In genomic region chr4:97947484-97947883, GRCm38 (mm10) we compare ENCODE assay signal across 20 mouse cellular contexts.
DNase-seq lines count a peak whose midpoint lies in the region; ATAC-seq and TF ChIP-seq lines count a peak whose summit lies in the region.
"Had no signal": no experiment of that assay in that cellular context is flagged by ENCODE, and none has a peak within 500 bp of the region (broad histone marks: within the 10 kb centered on the region; RNA-seq: fewer than 3 reads in every experiment).

No protein-coding gene starts in this region.

- H3K4me2 ChIP-seq in midbrain, embryonic 16.5 days (ENCODE audit: low read length), result no peak overlapping the region
- no peak overlapping the region for H3K4me2 ChIP-seq in forebrain, embryonic 13.5 days
- no peak overlapping the region for H3K4me2 ChIP-seq in hindbrain, embryonic 13.5 days
- H3K4me2 ChIP-seq in midbrain, embryonic 14.5 days (ENCODE audit: low read length), result no peak overlapping the region
- H3K4me2 ChIP-seq: heart, embryonic 13.5 days; limb, embryonic 15.5 days had no signal

- H3K27ac ChIP-seq in midbrain, embryonic 10.5 days (replicated peaks), result peak overlapping the region; percentile 63
- no peak overlapping the region for H3K27ac ChIP-seq in midbrain, embryonic 16.5 days (ENCODE audit: low read length)
- peak overlapping the region; percentile 59 for H3K27ac ChIP-seq in forebrain, embryonic 13.5 days
- H3K27ac ChIP-seq in hindbrain, embryonic 13.5 days, result peak overlapping the region; percentile 77
- H3K27ac ChIP-seq in midbrain, embryonic 14.5 days (replicated peaks; ENCODE audit: low read depth, low read length), result peak overlapping the region; percentile 43
- no peak overlapping the region for H3K27ac ChIP-seq in gastrocnemius, adult 2 months
- H3K27ac ChIP-seq: heart, embryonic 13.5 days; limb, embryonic 15.5 days had no signal

- H3K9me3 ChIP-seq in midbrain, embryonic 10.5 days (replicated peaks), result no peaks in the 10 kb centered on the region
- no peaks in the 10 kb centered on the region for H3K9me3 ChIP-seq in midbrain, embryonic 16.5 days (replicated peaks; ENCODE audit: control insufficient read depth, low read length, poor library complexity, severe bottlenecking)
- H3K9me3 ChIP-seq in forebrain, embryonic 13.5 days (replicated peaks), result no peaks in the 10 kb centered on the region
- no peaks in the 10 kb centered on the region for H3K9me3 ChIP-seq in hindbrain, embryonic 13.5 days
- H3K9me3 ChIP-seq in midbrain, embryonic 14.5 days (ENCODE audit: control insufficient read depth, low read length), result no peaks in the 10 kb centered on the region
- H3K9me3 ChIP-seq: heart, embryonic 13.5 days; limb, embryonic 15.5 days; megakaryocyte, embryonic 14.5 days had no signal

- H3K9ac ChIP-seq in midbrain, embryonic 16.5 days (ENCODE audit: low read depth, low read length), result no peak overlapping the region
- no peak overlapping the region for H3K9ac ChIP-seq in forebrain, embryonic 13.5 days
- no peak overlapping the region for H3K9ac ChIP-seq in hindbrain, embryonic 13.5 days
- no peak overlapping the region for H3K9ac ChIP-seq in midbrain, embryonic 14.5 days (replicated peaks; ENCODE audit: low read length)
- H3K9ac ChIP-seq: heart, embryonic 13.5 days; limb, embryonic 15.5 days had no signal

- H3K36me3 ChIP-seq in midbrain, embryonic 10.5 days, result no peaks in the 10 kb centered on the region
- H3K36me3 ChIP-seq in midbrain, embryonic 16.5 days (ENCODE audit: control insufficient read depth, insufficient read depth, low read length), result no peaks in the 10 kb centered on the region
- peaks cover 7% of the 10 kb centered on the region; the same call in 1 of the 2 replicates for H3K36me3 ChIP-seq in forebrain, embryonic 13.5 days (ENCODE audit: poor library complexity, severe bottlenecking)
- no peaks in the 10 kb centered on the region for H3K36me3 ChIP-seq in hindbrain, embryonic 13.5 days
- H3K36me3 ChIP-seq in midbrain, embryonic 14.5 days (ENCODE audit: control insufficient read depth, insufficient read depth, low read length), result no peaks in the 10 kb centered on the region
- H3K36me3 ChIP-seq: limb, embryonic 15.5 days had no signal

- no peaks in the 10 kb centered on the region for H3K27me3 ChIP-seq in midbrain, embryonic 10.5 days (ENCODE audit: low read depth, poor library complexity, severe bottlenecking)
- no peaks in the 10 kb centered on the region for H3K27me3 ChIP-seq in midbrain, embryonic 16.5 days (ENCODE audit: control insufficient read depth, insufficient read depth, low read depth, low read length)
- H3K27me3 ChIP-seq in forebrain, embryonic 13.5 days, result no peaks in the 10 kb centered on the region
- no peaks in the 10 kb centered on the region for H3K27me3 ChIP-seq in hindbrain, embryonic 13.5 days
- H3K27me3 ChIP-seq in midbrain, embryonic 14.5 days (ENCODE audit: control insufficient read depth, insufficient read depth, low read length), result no peaks in the 10 kb centered on the region
- H3K27me3 ChIP-seq: CH12.LX; heart, embryonic 13.5 days; limb, embryonic 15.5 days had no signal

- 67% methylated on average over 5 of the region's 5 CpGs for WGBS in midbrain, embryonic 10.5 days
- WGBS in midbrain, embryonic 16.5 days, result 65% methylated on average over 5 of the region's 5 CpGs
- WGBS in forebrain, embryonic 13.5 days, result 32% methylated on average over 5 of the region's 5 CpGs
- WGBS in hindbrain, embryonic 13.5 days, result 52% methylated on average over 5 of the region's 5 CpGs
- 61% methylated on average over 5 of the region's 5 CpGs for WGBS in midbrain, embryonic 14.5 days

- ATAC-seq in midbrain, embryonic 16.5 days, result no peak
- 0 out of 2 replicates have a peak, but pooled peaks have one; percentile 28 for ATAC-seq in forebrain, embryonic 13.5 days
- ATAC-seq in hindbrain, embryonic 13.5 days (ENCODE audit: low FRiP score), result peak; percentile 44; the same call in 1 of the 2 replicates
- ATAC-seq in midbrain, embryonic 14.5 days (ENCODE audit: low FRiP score, low TSS enrichment), result no peak
- ATAC-seq: intestine, embryonic 16.5 days; lung, postnatal 0 days had no signal

- TF ChIP-seq CTCF in gastrocnemius, adult 2 months (IDR thresholded peaks at IDR 0.05), result no peak

- intact Hi-C loops in gastrocnemius, adult 2 months (cut with DNase I), result no loop called here

- no peak for DNase-seq in midbrain, embryonic 10.5 days (ENCODE audit: low spot score)
- DNase-seq in midbrain, embryonic 14.5 days, result no peak
- no peak for DNase-seq in heart, postnatal 4 days
- DNase-seq in gastrocnemius, adult 2 months, result no peak
- no peak for DNase-seq in left cerebral cortex, adult 8-10 months (ENCODE audit: low spot score in 2 of 2)
- DNase-seq: adrenal gland, postnatal 25 days; cerebellum, adult 18-20 months; cerebellum, postnatal 25 days; gastrocnemius, postnatal 10 days; heart, adult 18-20 months; thymus, postnatal 25 days had no signal

- no peak overlapping the region for H3K4me3 ChIP-seq in midbrain, embryonic 10.5 days
- no peak overlapping the region for H3K4me3 ChIP-seq in midbrain, embryonic 16.5 days (ENCODE audit: low read depth, low read length)
- H3K4me3 ChIP-seq in forebrain, embryonic 13.5 days, result no peak overlapping the region
- H3K4me3 ChIP-seq in hindbrain, embryonic 13.5 days, result no peak overlapping the region
- H3K4me3 ChIP-seq in midbrain, embryonic 14.5 days (replicated peaks; ENCODE audit: low read depth, low read length), result no peak overlapping the region
- no peak overlapping the region for H3K4me3 ChIP-seq in gastrocnemius, adult 2 months
- H3K4me3 ChIP-seq: heart, embryonic 13.5 days; limb, embryonic 15.5 days; megakaryocyte, embryonic 14.5 days had no signal

- peaks cover 24% of the 10 kb centered on the region for H3K4me1 ChIP-seq in midbrain, embryonic 10.5 days
- peaks cover 6% of the 10 kb centered on the region for H3K4me1 ChIP-seq in midbrain, embryonic 16.5 days (ENCODE audit: control insufficient read depth, insufficient read depth, low read length)
- H3K4me1 ChIP-seq in forebrain, embryonic 13.5 days, result peaks cover 62% of the 10 kb centered on the region
- peaks cover 33% of the 10 kb centered on the region for H3K4me1 ChIP-seq in hindbrain, embryonic 13.5 days (replicated peaks)
- H3K4me1 ChIP-seq in midbrain, embryonic 14.5 days (ENCODE audit: control insufficient read depth, insufficient read depth, low read length), result peaks cover 16% of the 10 kb centered on the region
- H3K4me1 ChIP-seq: megakaryocyte, embryonic 14.5 days had no signal

Comparison
In these comparisons a context has a peak if more than half of its experiments do, and no peak if none do; other contexts are left out.
1. H3K27ac ChIP-seq: peak in midbrain, embryonic 10.5 days (single experiment), forebrain, embryonic 13.5 days (single experiment), hindbrain, embryonic 13.5 days (single experiment) and midbrain, embryonic 14.5 days (single experiment); none in midbrain, embryonic 16.5 days (single experiment) and gastrocnemius, adult 2 months (single experiment).
2. ATAC-seq: peak in forebrain, embryonic 13.5 days (single experiment) and hindbrain, embryonic 13.5 days (single experiment); none in midbrain, embryonic 16.5 days (single experiment) and midbrain, embryonic 14.5 days (single experiment).